Mouse (Mus musculus) embryonic facial prominence, embryonic 11.5 days (tissue): ENCODE measurements at regions not wholly inside any gene's neighbourhood (a gene's known extent, or its start where the extent isn't known, plus 50 kb on each side); places are given as distances from the start of the nearest gene placed in this dataset.

Experiments
- ATAC-seq: fragments of 200-750 bp; cut with Nextera tagmentation; replicated peaks from 2 replicates; pipeline ENCODE4 v1.8.0; 2017; ENCODE audit warnings: low read depth; ENCODE audit not compliant: insufficient number of reproducible peaks, low FRiP score, low TSS enrichment
- DNase-seq: peaks from one replicate; pipeline ENCODE4 v3.0.0-alpha.2; 2015; ENCODE audit warnings: low spot score
- H3K27ac ChIP-seq: fragments of 300-500 bp; sonication (generic); replicated peaks from 2 replicates; pipeline ENCODE4 v1.5.1; 2014; ENCODE audit warnings: mild to moderate bottlenecking, low read depth, low read length, control low read depth
- H3K27me3 ChIP-seq: fragments of 300-500 bp; sonication (generic); 2 replicates; pipeline ENCODE4 v1.6.1; 2014; ENCODE audit warnings: mild to moderate bottlenecking, low read length, moderate library complexity, mixed read lengths; ENCODE audit not compliant: control insufficient read depth, insufficient read depth
- H3K36me3 ChIP-seq: fragments of 300-500 bp; sonication (generic); replicated peaks from 2 replicates; pipeline ENCODE4 v1.6.1; 2014; ENCODE audit warnings: low read depth, mild to moderate bottlenecking, low read length, moderate library complexity, mixed read lengths; ENCODE audit not compliant: control insufficient read depth, insufficient read depth
- H3K4me1 ChIP-seq: fragments of 300-500 bp; sonication (generic); 2 replicates; pipeline ENCODE4 v1.6.1; 2014; ENCODE audit warnings: low read length, mixed read lengths; ENCODE audit not compliant: control insufficient read depth, insufficient read depth
- H3K4me2 ChIP-seq: fragments of 300-500 bp; sonication (generic); 2 replicates; pipeline ENCODE4 v1.6.1; 2014; ENCODE audit warnings: low read depth, mild to moderate bottlenecking, control low read depth, low read length, moderate library complexity
- H3K4me3 ChIP-seq: fragments of 300-500 bp; sonication (generic); 2 replicates; pipeline ENCODE4 v1.5.1; 2014; ENCODE audit warnings: low read depth, low read length, control low read depth
- H3K9ac ChIP-seq: fragments of 300-500 bp; sonication (generic); replicated peaks from 2 replicates; pipeline ENCODE4 v1.6.1; 2014; ENCODE audit warnings: mild to moderate bottlenecking, control low read depth, low read length
- H3K9me3 ChIP-seq: fragments of 300-500 bp; sonication (generic); replicated peaks from 2 replicates; pipeline ENCODE4 v1.6.1; 2016; ENCODE audit warnings: mild to moderate bottlenecking, low read length, inconsistent platforms, mixed read lengths; ENCODE audit not compliant: control insufficient read depth
- WGBS: fragments of 180-500 bp; shearing (Covaris S2); extraction: QIAGEN DNeasy Blood & Tissue Kit; methylation state at CpG from one replicate; pipeline ENCODE4 v1.1.7; 2014; 5-methylcytosine and 5-hydroxymethylcytosine counted together

DNA sequence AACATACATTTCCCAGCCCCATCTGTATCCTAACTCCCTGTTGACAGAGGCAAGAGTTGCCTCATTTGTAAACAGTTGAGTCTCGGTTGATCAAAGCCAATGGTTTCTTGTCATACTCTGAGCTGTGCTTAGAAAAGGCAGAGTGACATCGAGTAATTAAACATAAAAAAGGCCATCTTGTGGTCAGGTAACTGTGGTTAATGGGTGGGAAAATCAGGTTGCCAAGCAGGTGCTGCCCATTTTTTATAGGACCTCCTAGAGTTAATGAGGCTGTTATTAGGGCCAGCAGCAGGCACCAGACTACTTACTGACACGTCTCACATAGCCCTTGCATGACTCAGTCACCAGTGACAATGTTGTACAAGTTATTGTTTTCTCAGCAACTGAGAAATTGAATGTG, 130.7 kb upstream of the Cxxc4 start:
- Histone ChIP-seq H3K36me3 (no peaks in the 10 kb centered on the region), H3K27ac (no peak overlapping the region), H3K9ac (no peak overlapping the region), H3K4me2 (no peak overlapping the region), H3K9me3 (no peaks in the 10 kb centered on the region), H3K4me1 (no peaks in the 10 kb centered on the region), H3K27me3 (no peaks in the 10 kb centered on the region), H3K4me3 (no peak overlapping the region)
- DNase-seq (no peak), ATAC-seq (no peak)
- WGBS, result 73% methylated on average over 3 of the region's 3 CpGs

DNA sequence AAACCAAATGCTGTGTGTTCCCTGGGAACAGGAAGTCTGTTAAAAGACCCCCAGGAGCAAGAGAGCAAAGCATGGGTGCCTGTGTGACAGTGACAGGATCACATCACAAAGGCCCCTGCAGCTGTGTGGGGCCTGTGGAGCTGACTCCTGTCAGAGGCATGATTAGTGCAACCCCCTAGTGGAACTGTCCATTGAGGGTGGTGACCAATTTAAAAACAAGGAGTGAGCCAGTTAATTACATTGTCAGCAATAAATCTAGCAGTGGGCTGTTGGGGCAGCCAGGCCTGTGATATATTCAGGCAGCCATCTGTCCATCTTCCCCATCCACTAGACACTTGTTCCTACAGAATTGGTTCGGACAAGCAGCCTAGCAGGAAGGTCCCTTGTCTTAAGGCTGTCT, 121.8 kb upstream of the Cxxc4 start:
- DNase-seq (no peak), ATAC-seq (peak; percentile 76; the same call in 1 of the 2 replicates)
- Histone ChIP-seq H3K9ac (no peak overlapping the region), H3K9me3 (no peaks in the 10 kb centered on the region), H3K4me3 (no peak overlapping the region), H3K27ac (no peak overlapping the region), H3K4me1 (no peaks in the 10 kb centered on the region), H3K36me3 (no peaks in the 10 kb centered on the region), H3K27me3 (no peaks in the 10 kb centered on the region), H3K4me2 (no peak overlapping the region)
- 62% methylated on average over 1 of the region's 1 CpGs for WGBS

DNA sequence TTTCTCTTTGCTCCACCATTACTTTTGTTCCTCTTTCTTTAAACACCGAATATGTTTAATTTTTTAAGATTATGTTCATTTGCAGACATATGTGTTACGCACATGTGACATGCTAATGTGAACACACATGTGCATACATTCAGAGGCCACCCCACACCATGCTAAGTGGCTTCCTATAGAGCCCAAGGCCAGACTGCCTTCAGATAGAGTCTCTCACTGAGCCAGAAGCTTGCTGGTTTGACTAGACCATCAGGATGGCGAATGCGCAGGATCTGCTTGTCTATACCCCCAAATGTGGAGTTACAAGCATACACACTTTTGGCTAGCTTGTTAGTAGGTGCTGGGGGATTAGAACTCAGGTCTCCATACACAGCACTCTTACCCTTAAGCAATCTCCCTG, 121.3 kb upstream of the Cxxc4 start:
- no peaks in the 10 kb centered on the region for H3K36me3 ChIP-seq
- 90% methylated on average over 4 of the region's 4 CpGs for WGBS
- ATAC-seq, result no peak
- no peak for DNase-seq
- H3K27me3 ChIP-seq, result no peaks in the 10 kb centered on the region
- H3K9ac ChIP-seq, result no peak overlapping the region
- H3K4me3 ChIP-seq, result no peak overlapping the region
- H3K27ac ChIP-seq, result no peak overlapping the region
- H3K4me1 ChIP-seq, result no peaks in the 10 kb centered on the region
- no peaks in the 10 kb centered on the region for H3K9me3 ChIP-seq
- no peak overlapping the region for H3K4me2 ChIP-seq

DNA sequence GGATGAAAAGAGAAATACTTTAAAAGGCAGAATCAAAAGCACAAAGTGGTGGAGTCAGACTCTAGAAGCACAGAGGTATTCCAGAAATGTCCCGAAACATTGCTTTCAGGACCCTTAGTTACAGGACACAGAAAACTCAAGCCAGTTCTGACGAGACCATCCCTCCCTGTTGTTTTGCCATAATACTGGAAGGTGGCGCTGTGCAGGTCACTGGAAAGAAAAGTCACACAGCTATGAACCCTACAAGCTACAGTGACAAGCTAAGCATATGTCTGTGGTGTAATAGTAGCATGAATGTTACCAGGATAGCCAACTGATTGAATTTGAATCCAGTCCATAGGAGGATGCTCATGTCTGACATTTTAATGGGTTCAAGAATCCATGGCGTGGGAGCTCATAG, 117.4 kb upstream of the Cxxc4 start:
- Histone ChIP-seq H3K27ac (no peak overlapping the region), H3K4me1 (no peaks in the 10 kb centered on the region), H3K36me3 (no peaks in the 10 kb centered on the region), H3K4me3 (no peak overlapping the region), H3K27me3 (no peaks in the 10 kb centered on the region), H3K4me2 (no peak overlapping the region), H3K9ac (no peak overlapping the region), H3K9me3 (no peaks in the 10 kb centered on the region)
- no peak for DNase-seq
- no peak for ATAC-seq
- 71% methylated on average over 4 of the region's 4 CpGs for WGBS

DNA sequence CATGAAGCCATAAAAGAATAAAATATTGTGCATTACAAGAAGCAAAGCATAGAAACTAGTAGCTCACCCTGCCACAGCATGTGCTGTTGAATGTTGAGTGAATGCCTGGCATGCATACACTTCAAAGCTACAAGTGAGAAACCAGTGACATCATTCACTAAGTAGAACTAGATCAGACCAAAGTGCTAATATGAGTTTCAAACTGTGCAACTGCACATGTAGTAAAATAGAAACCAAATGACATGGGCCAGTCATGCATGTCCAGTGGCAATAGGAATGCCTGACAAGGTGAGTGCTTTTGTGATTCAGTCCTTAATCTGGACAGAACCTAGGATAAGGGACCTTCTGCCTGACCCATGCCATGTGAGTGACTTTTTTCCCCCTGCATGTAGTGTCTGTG, 111.3 kb upstream of the Cxxc4 start:
- Histone ChIP-seq H3K9ac (no peak overlapping the region), H3K4me3 (no peak overlapping the region), H3K27ac (no peak overlapping the region), H3K36me3 (no peaks in the 10 kb centered on the region), H3K9me3 (no peaks in the 10 kb centered on the region), H3K4me1 (no peaks in the 10 kb centered on the region), H3K4me2 (no peak overlapping the region), H3K27me3 (no peaks in the 10 kb centered on the region)
- no peak for DNase-seq
- no peak for ATAC-seq

DNA sequence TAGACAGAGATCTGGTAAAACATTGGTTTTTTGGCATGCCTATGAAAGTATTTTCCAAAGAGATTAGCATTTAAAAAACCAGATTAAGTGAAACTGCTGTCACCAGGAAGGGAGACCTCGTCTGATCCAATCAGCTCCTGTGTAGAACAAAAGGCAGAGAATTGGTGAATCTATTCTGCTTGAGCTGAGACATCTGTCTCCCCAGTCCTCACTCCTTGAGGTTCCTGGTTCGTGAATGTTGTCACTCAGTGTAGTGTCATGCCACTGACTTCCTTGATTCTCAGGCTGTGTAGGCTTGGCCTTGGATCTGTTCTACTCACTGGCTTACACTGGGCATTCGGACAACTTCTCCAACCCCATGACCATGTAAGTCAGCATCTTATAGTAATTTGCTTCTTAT, 105.9 kb upstream of the Cxxc4 start:
- DNase-seq, result no peak
- Histone ChIP-seq H3K9ac (no peak overlapping the region), H3K4me2 (no peak overlapping the region), H3K4me1 (no peaks in the 10 kb centered on the region), H3K36me3 (no peaks in the 10 kb centered on the region), H3K4me3 (no peak overlapping the region), H3K27ac (no peak overlapping the region), H3K27me3 (no peaks in the 10 kb centered on the region), H3K9me3 (no peaks in the 10 kb centered on the region)
- 49% methylated on average over 3 of the region's 3 CpGs for WGBS
- ATAC-seq, result no peak

DNA sequence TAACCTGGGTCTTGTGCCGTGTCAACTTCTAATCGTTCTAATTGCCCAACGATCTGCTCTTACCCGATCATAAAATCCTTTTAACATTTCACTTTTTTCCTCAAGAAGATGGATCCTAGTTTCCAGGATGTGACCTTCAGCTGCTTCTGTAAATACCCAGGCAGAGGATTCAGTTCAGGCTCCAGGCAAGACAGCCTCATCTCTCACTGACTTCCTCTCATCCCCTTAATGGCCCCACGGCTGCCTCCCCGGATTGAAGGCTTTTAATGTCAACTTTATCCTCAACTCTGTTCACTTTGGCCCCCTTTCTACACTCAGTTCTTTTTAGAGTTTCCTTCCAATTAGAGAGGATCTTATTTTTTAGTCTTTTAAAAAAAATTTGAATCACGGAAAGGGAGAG, 91.0 kb upstream of the Cxxc4 start:
- Histone ChIP-seq H3K4me3 (no peak overlapping the region), H3K9ac (no peak overlapping the region), H3K4me1 (no peaks in the 10 kb centered on the region), H3K9me3 (no peaks in the 10 kb centered on the region), H3K27ac (no peak overlapping the region), H3K36me3 (no peaks in the 10 kb centered on the region), H3K4me2 (no peak overlapping the region), H3K27me3 (no peaks in the 10 kb centered on the region)
- no peak for DNase-seq
- ATAC-seq, result no peak
- 36% methylated on average over 7 of the region's 7 CpGs for WGBS

DNA sequence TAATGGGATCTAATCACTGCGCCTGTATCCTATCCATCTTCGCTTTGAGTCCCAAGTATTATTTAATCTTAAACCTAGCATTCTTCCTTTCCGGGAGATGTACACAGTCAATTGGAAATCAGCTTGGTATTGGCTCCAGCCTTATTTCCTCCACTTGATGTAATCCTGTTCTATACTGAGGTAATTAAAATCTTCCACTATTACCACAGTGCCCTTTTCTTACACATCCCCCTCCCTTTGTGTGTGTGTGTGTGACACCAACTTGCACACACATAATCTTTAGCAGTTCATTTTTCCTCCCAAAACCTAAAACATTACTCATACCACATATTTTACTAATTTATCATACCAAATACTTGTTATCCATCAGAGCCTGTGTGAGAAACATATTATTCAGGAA, 90.3 kb upstream of the Cxxc4 start:
- WGBS, result 81% methylated on average over 3 of the region's 3 CpGs
- no peak for DNase-seq
- ATAC-seq, result no peak
- Histone ChIP-seq H3K4me3 (no peak overlapping the region), H3K9me3 (no peaks in the 10 kb centered on the region), H3K27ac (no peak overlapping the region), H3K4me2 (no peak overlapping the region), H3K27me3 (no peaks in the 10 kb centered on the region), H3K4me1 (no peaks in the 10 kb centered on the region), H3K36me3 (no peaks in the 10 kb centered on the region), H3K9ac (no peak overlapping the region)
